Mouse (Mus musculus): ENCODE results near the gene Selenoo.

Gene Selenoo

GRCm38 (mm10) chr15:89125351-89125750 is 36.5 kb downstream of the Selenoo start:
- DNase-seq (ENCODE audit: low read depth in 2 of 2, low spot score in 2 of 2): no peak

GRCm38 (mm10) chr15:89126622-89127021 is 37.7 kb downstream of the Selenoo start:
- DNase-seq (ENCODE audit: low read depth in 2 of 2, low spot score in 2 of 2): no peak

GRCm38 (mm10) chr15:89127364-89127940 is 38.6 kb downstream of the Selenoo start:
- DNase-seq (ENCODE audit: low read depth in 2 of 2, low spot score in 2 of 2): no peak

GRCm38 (mm10) chr15:89128382-89129350 is 39.8 kb downstream of the Selenoo start, which contains the start of gene Hdac10:
Gene Hdac10, minus strand, starts transcription at chr15:89128700.
- peak; percentile 78 to 86 for DNase-seq (ENCODE audit: low read depth in 2 of 2, low spot score in 2 of 2)

- DNase-seq (ENCODE audit: low read depth in 2 of 2, low spot score in 2 of 2): no peak
Observed at GRCm38 (mm10) chr15:89130245-89130644, 41.4 kb downstream of the Selenoo start.

- DNase-seq (ENCODE audit: low read depth in 2 of 2, low spot score in 2 of 2): peak; percentile 74 to 88
Observed at GRCm38 (mm10) chr15:89131316-89131715, 42.4 kb downstream of the Selenoo start.

- no peak for DNase-seq (ENCODE audit: low read depth in 2 of 2, low spot score in 2 of 2)
Observed at GRCm38 (mm10) chr15:89136461-89137155, 47.7 kb downstream of the Selenoo start.

- no peak for DNase-seq (ENCODE audit: low read depth in 2 of 2, low spot score in 2 of 2)
Observed at GRCm38 (mm10) chr15:89137378-89138045, 48.6 kb downstream of the Selenoo start.

GRCm38 (mm10) chr15:89138046-89138405 is 49.1 kb downstream of the Selenoo start:
- no peak for DNase-seq (ENCODE audit: low read depth in 2 of 2, low spot score in 2 of 2)

GRCm38 (mm10) chr15:89138531-89138930 is 49.6 kb downstream of the Selenoo start:
- no peak for DNase-seq (ENCODE audit: low read depth in 2 of 2, low spot score in 2 of 2)

- no peak for DNase-seq (ENCODE audit: low read depth in 2 of 2, low spot score in 2 of 2)
Observed at GRCm38 (mm10) chr15:89140048-89140658, 51.3 kb downstream of the Selenoo start.

- no peak for DNase-seq (ENCODE audit: low read depth in 2 of 2, low spot score in 2 of 2)
Observed at GRCm38 (mm10) chr15:89140659-89141252, 51.9 kb downstream of the Selenoo start, which contains the start of gene Mapk12. Gene Mapk12, minus strand, starts transcription at chr15:89140703.

GRCm38 (mm10) chr15:89141443-89141842 is 52.6 kb downstream of the Selenoo start:
- no peak for DNase-seq (ENCODE audit: low read depth in 2 of 2, low spot score in 2 of 2)

GRCm38 (mm10) chr15:89141905-89142304 is 53.0 kb downstream of the Selenoo start:
- no peak for DNase-seq (ENCODE audit: low read depth in 2 of 2, low spot score in 2 of 2)

- DNase-seq (ENCODE audit: low read depth in 2 of 2, low spot score in 2 of 2): no peak
Observed at GRCm38 (mm10) chr15:89143134-89143533, 54.2 kb downstream of the Selenoo start.

- DNase-seq (ENCODE audit: low read depth in 2 of 2, low spot score in 2 of 2): no peak
Observed at GRCm38 (mm10) chr15:89144965-89145364, 56.1 kb downstream of the Selenoo start.

- no peak for DNase-seq (ENCODE audit: low read depth in 2 of 2, low spot score in 2 of 2)
Observed at GRCm38 (mm10) chr15:89145813-89146350, 57.0 kb downstream of the Selenoo start.

GRCm38 (mm10) chr15:89146537-89146936 is 57.7 kb downstream of the Selenoo start:
- peak in 1 of 2 experiments; percentile 42 for DNase-seq (ENCODE audit: low read depth in 2 of 2, low spot score in 2 of 2)

- DNase-seq (ENCODE audit: low read depth in 2 of 2, low spot score in 2 of 2): peak; percentile 40 to 56
Observed at GRCm38 (mm10) chr15:89147024-89147423, 58.1 kb downstream of the Selenoo start.

- DNase-seq (ENCODE audit: low read depth in 2 of 2, low spot score in 2 of 2): no peak
Observed at GRCm38 (mm10) chr15:89147456-89147855, 58.6 kb downstream of the Selenoo start.

Data from CD8-positive naive resting alpha-beta T cell, adult 2 months (primary cell).